Mouse (Mus musculus) gastrocnemius, postnatal 10 days (tissue): ENCODE measurements around the gene Capza1. TPM values are rescaled to one million over a fixed set of nuclear protein-coding genes. Genes with fewer than 3 reads are reported as not detected.
A peak's percentile ranks its signal among the peaks of the same experiment; 100 is the strongest.

Experiments used
- DNase-seq: peaks from one replicate; pipeline ENCODE4 v3.0.0; 2021; ENCODE audit warnings: mixed read lengths
- total RNA-seq, 2 experiments: library from RNA; stranded (reverse); gene quantifications; 2 replicates each; pipeline ENCODE4 v1.2.3; 2021

The Capza1 gene
- total RNA-seq, 2 experiments from 2014 or later = 38.1 to 42.5 TPM

DNA sequence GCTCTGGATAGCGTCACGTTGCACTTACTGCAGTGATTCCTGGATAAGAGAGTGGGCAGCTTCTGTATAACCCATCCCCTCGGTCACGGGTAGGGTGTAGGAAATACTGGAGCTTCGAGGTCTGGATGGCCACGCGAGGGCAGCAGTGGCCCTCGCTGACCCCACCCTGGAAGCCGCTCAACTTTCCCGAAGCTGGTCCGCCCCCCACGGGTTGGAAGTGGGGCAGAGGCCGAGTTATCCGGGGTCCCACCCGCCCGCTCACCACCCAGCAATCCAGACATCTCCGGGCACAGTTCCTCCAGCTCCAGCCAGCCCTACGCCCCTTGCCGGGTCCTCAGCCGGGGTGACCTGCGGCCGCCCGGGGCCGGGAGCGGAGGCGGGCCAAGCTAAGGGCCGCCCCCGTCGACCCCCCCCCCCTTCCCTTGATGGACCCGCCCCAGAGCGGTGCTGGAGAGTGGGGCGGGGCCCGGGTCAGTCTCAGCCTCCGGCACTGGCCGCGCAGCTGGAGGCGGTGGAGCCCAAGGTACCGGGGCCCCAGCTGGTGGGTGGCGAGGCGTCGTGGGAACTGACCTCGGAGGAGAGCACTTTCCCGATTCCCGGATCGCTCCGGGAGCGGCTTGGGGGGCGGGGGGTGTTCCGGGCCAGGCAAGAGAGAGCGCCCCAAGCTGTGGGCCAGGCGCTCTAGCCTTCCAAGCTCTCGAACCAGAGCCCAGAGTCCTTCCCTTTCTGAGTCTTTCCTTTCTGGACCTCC, 75.6 kb downstream of the Capza1 start:
- peak; percentile 88 for DNase-seq

DNA sequence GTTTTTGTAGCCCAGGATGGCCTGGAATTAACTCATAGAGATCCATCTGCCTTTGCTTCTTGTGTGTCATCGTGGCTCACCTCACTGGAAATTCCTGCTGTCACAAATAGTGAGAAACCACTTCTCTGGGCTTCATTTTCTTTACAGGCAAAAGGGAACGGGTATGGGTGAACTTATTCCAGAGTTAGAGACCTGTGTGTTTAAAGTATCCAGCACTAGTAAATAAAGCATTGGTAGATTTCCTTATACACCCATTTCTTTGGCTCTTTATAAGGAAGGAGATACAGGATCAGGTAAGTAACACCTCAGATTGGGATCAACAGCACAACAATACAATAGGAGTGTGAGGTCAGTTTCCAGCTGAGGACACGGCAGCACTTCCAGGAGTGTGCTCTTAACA, 76.2 kb downstream of the Capza1 start, which contains the start of gene Rhoc:
Gene Rhoc, plus strand, starts transcription at position 301 of the 400 bp plus-strand sequence.
- no peak for DNase-seq

DNA sequence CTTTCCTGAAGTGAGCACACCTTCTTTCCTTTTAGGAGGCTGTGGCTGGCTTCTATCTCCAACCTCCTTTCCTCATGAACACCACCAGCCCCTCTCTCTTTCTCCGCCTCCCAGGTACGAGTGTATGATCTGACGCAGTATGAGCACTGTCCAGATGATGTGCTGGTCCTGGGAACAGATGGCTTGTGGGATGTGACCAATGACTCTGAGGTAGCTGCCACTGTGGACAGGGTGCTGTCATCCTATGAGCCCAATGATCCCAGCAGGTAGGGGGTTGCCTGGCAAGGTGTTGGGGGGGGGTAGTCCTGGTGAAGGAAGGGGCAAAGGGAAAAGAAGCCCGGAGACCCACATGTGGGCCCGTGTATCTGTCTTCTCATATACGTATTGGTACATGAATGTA, 79.0 kb downstream of the Capza1 start:
- no peak for DNase-seq

DNA sequence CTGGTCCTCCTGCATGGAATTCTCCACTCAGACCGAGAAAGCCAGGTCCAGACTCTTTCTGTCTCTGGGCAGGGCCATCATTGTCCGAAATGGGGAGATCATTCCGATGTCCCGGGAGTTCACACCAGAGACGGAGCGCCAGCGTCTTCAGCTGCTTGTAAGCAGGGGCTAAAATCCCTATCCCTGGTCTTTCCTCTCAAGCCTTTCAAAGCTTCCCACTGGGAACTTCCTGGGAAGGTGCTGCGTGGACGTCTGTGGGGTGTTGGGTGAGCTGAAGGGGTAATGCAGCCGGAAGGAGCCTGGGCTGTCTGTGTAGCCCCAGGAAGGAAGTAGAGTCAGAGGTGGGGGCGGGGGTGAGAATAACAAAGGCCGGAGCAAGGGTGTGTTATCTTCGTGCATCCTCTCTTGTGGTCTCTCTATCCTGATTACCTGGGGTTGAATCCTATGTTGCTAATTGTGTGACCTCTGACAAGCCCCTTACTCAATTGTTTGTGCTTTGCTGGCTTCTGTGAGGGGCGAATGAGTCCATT, 80.3 kb downstream of the Capza1 start:
- no peak for DNase-seq

DNA sequence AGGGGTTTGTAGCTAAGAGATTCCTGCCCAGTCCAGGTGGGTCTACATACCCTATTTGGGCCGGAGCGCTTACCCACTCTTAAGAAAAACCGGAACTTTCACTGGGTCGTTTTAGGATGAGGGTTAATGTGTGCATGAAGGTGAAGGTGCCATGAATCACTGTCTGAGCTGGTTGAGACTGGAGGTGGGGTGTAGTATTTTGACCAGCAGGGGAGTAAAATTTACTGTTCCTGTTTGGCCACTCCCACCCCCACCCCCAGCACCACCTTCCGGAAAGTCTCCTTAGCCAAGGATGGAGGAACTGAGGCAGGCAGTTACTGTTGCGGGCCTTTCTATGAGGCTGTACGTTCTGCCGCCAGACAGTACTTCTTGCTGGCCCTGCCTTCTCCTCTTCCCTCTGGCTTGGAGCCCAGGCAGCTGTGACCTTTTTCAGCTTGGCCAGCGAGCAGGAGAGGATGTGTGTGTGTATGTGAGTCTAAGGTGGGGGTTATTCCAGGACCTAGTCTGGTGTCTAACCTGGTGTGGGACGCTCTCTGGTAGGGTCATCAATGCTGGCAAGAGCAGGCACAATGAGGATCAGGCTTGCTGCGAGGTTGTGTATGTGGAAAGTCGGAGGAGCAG, 82.1 kb downstream of the Capza1 start:
- peak; percentile 77 for DNase-seq

DNA sequence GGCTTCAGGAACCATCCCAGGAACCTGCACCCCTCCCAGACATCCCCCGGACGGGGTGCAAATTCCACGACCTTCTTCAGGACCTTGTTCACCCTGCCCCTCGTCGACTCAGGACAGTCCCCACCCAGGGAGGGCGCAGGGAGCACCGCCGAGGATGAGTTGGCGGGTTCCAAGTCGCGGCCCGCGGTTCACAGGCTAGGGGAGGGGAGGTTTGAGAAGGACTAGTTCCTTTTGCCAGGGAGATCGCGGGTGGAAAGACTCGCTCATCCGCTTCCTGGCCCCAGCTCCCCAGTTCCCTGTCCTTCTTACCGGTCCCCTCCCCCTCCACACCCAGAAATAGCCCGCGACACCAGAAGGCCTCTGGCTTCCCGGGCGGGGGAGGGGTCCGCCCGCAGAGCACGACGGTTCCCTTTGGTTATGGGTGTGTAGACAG, 82.8 kb downstream of the Capza1 start, which contains the start of gene Fam19a3:
Gene Fam19a3, minus strand, starts transcription at position 370 of the 433 bp plus-strand sequence.
- DNase-seq = peak; percentile 65

DNA sequence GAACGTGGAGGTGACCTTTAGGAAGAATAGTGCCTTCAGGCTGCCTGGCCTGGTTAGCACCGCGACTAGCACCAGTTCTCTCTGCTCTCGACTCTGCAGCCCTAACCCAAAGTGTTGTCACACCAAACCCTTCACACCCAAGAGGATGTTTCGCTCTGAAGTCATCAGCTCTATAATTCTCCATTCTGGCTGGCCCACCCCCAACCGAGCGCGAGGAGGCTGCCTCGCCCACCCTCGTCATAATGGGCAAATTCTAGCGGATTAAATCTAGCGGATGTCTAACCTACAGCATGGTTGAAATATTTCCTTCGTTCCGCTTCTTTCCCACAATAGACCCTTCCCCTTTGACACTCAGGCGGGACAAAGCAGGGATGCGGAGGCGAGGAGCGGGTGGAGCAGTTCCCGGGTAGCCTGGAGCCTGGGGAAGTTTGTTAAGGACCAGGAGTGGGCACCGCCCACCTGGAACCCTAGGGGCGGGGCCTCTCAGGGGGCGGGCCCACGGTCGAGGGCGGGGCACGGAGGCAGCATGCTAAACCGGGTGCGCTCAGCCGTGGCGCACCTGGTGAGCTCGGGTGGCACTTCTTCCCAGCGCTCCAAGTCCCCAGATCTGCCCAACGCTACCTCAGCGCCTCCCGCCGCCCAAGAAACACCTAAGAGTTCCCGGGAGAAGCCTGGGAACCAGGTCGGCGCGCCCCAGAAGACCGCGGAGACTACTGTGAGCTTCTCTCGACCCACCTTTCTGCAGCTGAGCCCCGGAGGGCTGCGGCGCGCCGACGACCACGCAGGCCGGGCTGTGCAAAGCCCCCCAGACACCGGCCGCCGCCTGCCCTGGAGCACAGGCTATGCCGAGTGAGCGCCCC, 83.5 kb downstream of the Capza1 start, which contains the start of gene Ppm1j:
Gene Ppm1j, plus strand, starts transcription at position 496 of the 860 bp plus-strand sequence.
- peak; percentile 78 for DNase-seq

DNA sequence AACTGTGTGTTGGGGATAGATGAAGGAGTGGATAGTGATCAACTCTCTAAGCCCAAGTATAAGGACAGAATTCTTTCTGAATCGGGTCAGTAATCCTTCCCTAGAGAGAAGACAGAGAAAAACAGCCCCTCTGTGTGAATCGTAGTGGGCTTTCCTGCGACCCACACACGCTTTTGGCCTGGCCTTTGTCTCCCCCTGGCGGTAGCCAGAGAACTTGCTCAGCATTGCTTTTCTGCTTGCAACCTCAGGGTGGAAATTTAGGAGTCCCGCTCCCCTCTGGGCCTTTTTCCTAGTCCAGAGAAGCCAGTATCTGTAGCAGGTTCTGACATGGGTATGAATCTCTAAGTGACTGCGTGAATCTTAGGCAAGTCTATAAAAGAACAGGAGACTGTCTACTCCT, 84.4 kb downstream of the Capza1 start:
- DNase-seq = peak; percentile 75

DNA sequence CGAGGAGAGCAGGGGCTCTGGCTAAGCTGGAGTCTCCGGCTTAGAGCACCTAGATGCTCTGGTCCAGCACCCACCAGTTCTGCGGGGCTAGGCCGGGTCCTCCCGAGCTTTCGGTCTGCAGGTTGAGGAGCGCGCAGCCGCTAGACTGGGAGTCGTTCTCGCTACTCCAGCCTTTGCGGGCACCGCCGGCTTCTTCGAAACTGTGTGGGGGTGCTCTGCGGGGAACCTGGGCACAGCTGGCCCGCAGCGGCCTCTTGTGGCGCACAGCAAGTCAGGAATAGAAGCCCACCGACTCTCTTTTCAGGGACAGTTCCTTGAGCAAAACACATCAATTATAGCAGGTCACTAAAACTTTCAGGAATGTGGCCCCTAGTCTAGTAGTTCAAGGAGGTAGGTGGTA, 87.0 kb downstream of the Capza1 start:
- no peak for DNase-seq

DNA sequence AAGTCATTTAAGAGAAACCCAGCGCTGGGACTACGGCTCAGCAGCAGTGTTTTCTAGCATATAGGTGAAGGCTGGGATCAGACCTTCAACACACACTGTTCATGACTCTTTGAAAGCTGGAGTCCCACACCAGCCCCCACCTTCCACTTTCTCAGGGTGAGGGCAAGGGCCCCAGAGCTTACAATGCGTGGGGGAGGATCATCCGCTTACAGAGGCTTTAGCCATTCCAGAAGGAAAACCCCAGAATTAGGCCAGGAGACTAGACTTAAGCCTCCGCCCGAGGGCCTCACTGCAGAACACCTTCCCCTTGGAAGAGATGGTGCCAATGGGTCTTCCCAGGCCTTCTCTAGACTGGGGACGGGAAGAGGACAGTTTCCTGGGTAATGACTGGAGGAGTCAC, 91.0 kb downstream of the Capza1 start:
- no peak for DNase-seq

Other genes starting within 250 kb of the Capza1 start
- 10 to 100 TPM; 24.9 to 30.6 TPM for gene Slc16a1, start 225.8 kb downstream of the Capza1 start, total RNA-seq
- gene Ppm1j, start 83.4 kb downstream of the Capza1 start, total RNA-seq = 10 to 100 TPM; 31.9 to 32.4 TPM
- gene Fam19a3, start 82.7 kb downstream of the Capza1 start, total RNA-seq = 1 to 10 TPM; 3.8 TPM
- 100 to 1,000 TPM in 1 of 2 experiments, 10 to 100 TPM in 1; 96.3 to 130 TPM for gene Rhoc, start 76.1 kb downstream of the Capza1 start, total RNA-seq
- gene Mov10, start 45.9 kb downstream of the Capza1 start, total RNA-seq = 1 to 10 TPM; 5.5 to 8.7 TPM
- 10 to 100 TPM; 13.8 to 20.8 TPM for gene St7l, start 500 bp downstream of the Capza1 start, total RNA-seq
- 1 to 10 TPM; 1.6 to 1.7 TPM for gene Wnt2b, start 97.4 kb upstream of the Capza1 start, total RNA-seq
- gene Cttnbp2nl, start 188.6 kb upstream of the Capza1 start, total RNA-seq = 10 to 100 TPM; 13.5 to 13.9 TPM
- gene 4930564D02Rik, start 202.3 kb upstream of the Capza1 start, total RNA-seq = not detected